Mouse (Mus musculus) adipocyte (in vitro differentiated cells): ENCODE results near the gene Gm10477.
"Not testable (repeated sequence)": the region's sequence is repeated elsewhere in the genome, so short reads cannot be mapped to it uniquely, and the experiment has no call there.

ENCODE experiments used
- DNase-seq: peaks from one replicate; pipeline ENCODE4 v3.0.0-alpha.2; 2016; ENCODE audit warnings: low spot score

The Gm10477 gene

DNA sequence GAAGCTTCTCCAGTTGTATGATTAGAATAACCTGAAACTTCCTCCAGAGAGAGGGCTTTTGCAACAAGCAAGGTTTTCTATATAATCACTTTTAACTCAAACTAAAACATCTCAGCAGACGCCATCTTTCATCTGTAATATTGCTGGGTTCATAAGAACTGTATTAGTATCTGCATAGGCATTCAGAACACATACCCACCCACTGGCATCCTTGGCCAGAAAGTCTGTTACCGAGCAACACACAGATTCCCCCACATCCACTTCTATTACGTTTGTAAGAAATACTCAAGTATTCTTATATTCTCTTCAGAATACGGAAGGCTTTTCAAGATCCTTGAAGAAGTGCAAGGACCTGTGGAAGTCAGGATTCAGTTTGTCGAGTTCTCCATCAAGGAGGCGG, at the start of gene Gm10477:
Gm10477 (plus strand) TSS at position 301 of the 400 bp plus-strand sequence.
- not testable (repeated sequence) for DNase-seq

GRCm38 (mm10) chrX:56477553-56477952, 47.0 kb upstream of the Gm10477 start:
- DNase-seq: no peak

GRCm38 (mm10) chrX:56481906-56482305, 42.6 kb upstream of the Gm10477 start:
- DNase-seq: no peak

DNA sequence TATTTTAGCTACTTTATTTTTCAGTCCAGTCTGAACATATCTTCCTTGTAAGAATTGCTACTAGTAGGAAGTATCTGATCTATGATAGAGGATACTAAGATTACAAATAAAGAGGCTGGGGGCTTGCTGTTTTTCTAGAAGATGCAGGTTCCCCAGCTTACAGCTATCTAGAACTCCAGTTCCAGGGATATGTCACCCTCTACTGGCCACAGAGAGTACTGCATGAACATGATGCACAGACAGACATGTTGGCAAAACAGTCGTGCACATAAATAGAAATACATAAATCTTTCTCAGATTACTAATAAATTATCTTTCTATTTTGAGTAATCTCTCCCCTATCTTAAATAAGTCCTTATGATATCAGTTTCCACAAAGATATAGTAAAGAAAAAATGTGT, 34.8 kb upstream of the Gm10477 start:
- DNase-seq: peak; percentile 80

- no peak for DNase-seq
Observed at GRCm38 (mm10) chrX:56497241-56497640, 27.3 kb upstream of the Gm10477 start.

- DNase-seq: peak; percentile 69
Observed at GRCm38 (mm10) chrX:56531266-56531665, 6.7 kb downstream of the Gm10477 start.

DNA sequence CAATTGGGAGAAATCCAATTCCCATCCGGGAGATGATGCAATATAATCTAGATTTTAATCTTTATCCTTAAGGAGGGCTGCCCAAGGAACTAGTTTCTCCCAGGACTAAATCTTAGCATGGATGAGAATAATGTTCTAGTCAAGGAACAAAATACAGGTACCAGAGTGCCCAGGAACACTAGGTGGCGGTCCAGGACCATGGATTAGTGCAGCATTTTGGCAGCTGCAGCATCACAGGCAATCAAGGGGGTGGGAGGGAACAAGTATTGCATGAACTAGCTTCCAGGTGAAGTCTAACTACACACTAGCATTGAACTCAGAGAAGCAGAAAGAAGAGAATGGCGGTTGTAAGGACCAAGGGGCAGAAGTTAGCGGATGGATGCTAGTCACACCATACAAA, 12.6 kb downstream of the Gm10477 start:
- peak; percentile 54 for DNase-seq

DNA sequence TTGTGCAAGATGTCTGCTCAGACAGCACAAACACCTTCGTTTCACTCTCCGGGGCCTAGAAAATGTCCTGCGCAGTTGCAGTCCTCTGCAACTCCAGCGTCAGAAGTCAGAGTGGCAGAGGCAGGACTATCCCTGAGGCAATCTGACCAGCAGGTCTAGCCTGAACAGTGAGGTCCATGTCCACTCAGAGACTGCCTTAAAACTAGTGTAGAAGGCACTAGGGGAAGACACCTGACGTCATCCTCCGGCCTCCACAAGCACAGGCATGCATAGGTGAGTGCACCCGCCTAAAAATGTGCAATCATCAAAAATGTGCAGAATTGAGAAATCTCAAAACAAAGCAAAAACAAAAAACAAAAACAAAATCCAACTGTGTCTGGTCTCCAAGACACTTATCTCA, 25.0 kb downstream of the Gm10477 start, which contains the start of gene Gm648:
Gm648 (minus strand) TSS at position 101 of the 400 bp plus-strand sequence.
- DNase-seq: no peak

GRCm38 (mm10) chrX:56553584-56553983, 29.0 kb downstream of the Gm10477 start:
- no peak for DNase-seq

DNA sequence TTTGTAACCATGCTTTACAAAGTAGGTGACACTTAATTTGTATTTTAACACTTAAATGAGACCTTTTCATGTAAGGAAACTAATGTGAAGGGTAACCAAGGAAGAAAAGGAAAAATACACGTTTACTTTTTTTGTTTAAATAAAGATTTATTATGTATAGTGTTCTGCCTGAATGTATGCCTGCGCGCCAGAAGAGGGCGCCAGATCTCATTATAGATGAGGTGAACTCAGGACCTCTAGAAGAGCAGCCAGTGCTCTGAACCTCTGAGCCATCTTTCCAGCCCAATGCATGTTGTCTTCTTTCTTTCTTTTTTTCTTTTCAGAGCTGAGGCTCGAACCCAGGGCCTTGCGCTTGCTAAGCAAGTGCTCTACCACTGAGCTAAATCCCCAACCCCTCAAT, 47.9 kb downstream of the Gm10477 start:
- DNase-seq: peak; percentile 22
